Mouse (Mus musculus): ENCODE data around the gene Gm2888. TPM values are rescaled to one million over a fixed set of nuclear protein-coding genes. Genes with fewer than 3 reads are reported as not detected.

Gm2888 gene
- polyA plus RNA-seq (2015; fragmentation: Nextera tagmentation; extraction: Ambion mirVana), result not detected in 2 replicates

DNA sequence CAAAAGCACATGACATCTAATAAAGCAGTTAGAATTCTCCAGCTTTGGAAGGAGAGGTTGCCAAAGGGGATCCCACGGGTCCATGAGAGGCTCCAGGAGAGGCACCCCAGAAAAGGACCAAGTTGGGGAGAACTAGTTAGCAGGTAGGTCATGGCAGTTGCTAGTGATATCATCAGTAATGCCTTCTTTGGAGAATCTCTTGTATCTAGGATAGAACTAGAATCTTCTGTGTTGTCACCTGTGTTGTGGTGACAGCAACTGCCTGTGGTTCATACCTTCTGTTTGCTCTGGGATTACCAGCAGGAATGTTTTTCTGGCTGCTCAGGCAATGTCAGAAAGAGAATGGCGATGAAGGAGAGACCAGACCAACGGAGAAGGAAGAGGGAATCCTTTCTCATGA is at the start of gene Gm2888:
TSS of gene Gm2888 (plus strand) at position 301 of the 400 bp plus-strand sequence.

DNA sequence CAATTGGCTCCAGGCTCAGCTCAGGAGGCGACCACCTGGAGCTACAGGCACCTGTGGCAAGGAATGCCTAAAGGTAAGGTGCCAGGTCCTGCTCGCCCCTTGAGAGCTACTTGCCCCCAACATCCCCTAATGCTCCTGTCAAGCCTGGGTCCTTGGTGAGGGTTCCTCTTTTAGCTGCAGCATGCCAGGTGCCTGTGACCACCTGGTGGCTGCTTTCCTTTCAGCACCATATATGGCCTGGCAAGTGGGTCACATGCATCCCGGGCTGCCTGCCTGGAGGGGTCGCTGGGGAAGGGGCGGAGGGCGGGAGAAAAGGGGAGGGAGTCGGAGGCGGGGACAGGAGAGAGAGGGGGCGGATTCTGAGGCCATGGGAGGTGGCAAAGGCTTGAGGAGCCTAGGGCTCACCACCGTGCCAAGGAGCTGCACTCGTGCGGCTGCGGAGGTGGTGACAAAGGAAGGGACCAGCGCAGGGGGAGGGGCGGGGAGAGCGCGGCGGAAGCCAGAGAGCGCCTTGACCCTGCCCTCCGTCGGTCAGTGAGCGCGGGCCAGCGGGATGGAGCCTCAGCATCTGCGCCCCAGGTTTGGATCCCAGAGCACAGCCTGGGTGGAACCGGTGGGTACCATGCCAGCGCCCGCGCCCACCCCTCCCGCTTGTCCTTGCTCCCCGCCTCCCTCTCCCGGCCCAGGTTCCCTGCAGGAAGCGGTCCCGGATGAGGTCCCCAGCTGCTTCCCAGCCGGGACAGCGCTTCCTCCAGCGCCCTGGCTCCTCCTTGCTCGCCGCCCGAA is 19.1 kb downstream of the Gm2888 start, which contains the start of gene Gm2897:
TSS of gene Gm2897 (plus strand) at position 559 of the 786 bp plus-strand sequence.

Other genes starting within 250 kb of the Gm2888 start
- 0.87 and 1.9 TPM in 2 replicates for gene Gm2897, start 19.3 kb downstream of the Gm2888 start, polyA plus RNA-seq (2015; fragmentation: Nextera tagmentation; extraction: Ambion mirVana)
- gene Gm10340, start 104.0 kb downstream of the Gm2888 start, polyA plus RNA-seq (2015; fragmentation: Nextera tagmentation; extraction: Ambion mirVana), result not detected in 2 replicates
- not detected in 2 replicates for gene Gm5795, start 158.3 kb downstream of the Gm2888 start, polyA plus RNA-seq (2015; fragmentation: Nextera tagmentation; extraction: Ambion mirVana)
- gene D830030K20Rik, start 178.5 kb downstream of the Gm2888 start, polyA plus RNA-seq (2015; fragmentation: Nextera tagmentation; extraction: Ambion mirVana), result 2.1 and 4.6 TPM in 2 replicates